Mouse (Mus musculus): ENCODE measurements around the gene Dst.

Gene Dst

GRCm38 (mm10) chr1:34127714-34128474, 219.9 kb downstream of the Dst start:
- DNase-seq (ENCODE audit: low read depth, low spot score), result peak; percentile 53

- no peak for DNase-seq (ENCODE audit: low read depth, low spot score)
Observed at GRCm38 (mm10) chr1:34128796-34129195, 220.8 kb downstream of the Dst start.

GRCm38 (mm10) chr1:34129691-34130090, 221.7 kb downstream of the Dst start:
- no peak for DNase-seq (ENCODE audit: low read depth, low spot score)

GRCm38 (mm10) chr1:34130804-34131203, 222.8 kb downstream of the Dst start:
- no peak for DNase-seq (ENCODE audit: low read depth, low spot score)

GRCm38 (mm10) chr1:34132875-34133274, 224.8 kb downstream of the Dst start:
- no peak for DNase-seq (ENCODE audit: low read depth, low spot score)

GRCm38 (mm10) chr1:34135535-34135934, 227.5 kb downstream of the Dst start:
- no peak for DNase-seq (ENCODE audit: low read depth, low spot score)

GRCm38 (mm10) chr1:34139191-34139853, 231.3 kb downstream of the Dst start:
- no peak for DNase-seq (ENCODE audit: low read depth, low spot score)

- DNase-seq (ENCODE audit: low read depth, low spot score), result no peak
Observed at GRCm38 (mm10) chr1:34139871-34140471, 231.9 kb downstream of the Dst start.

- no peak for DNase-seq (ENCODE audit: low read depth, low spot score)
Observed at GRCm38 (mm10) chr1:34140686-34141085, 232.7 kb downstream of the Dst start.

- peak; percentile 46 for DNase-seq (ENCODE audit: low read depth, low spot score)
Observed at GRCm38 (mm10) chr1:34142951-34143580, 235.0 kb downstream of the Dst start.

- no peak for DNase-seq (ENCODE audit: low read depth, low spot score)
Observed at GRCm38 (mm10) chr1:34144826-34145225, 236.8 kb downstream of the Dst start.

- no peak for DNase-seq (ENCODE audit: low read depth, low spot score)
Observed at GRCm38 (mm10) chr1:34148039-34148438, 240.0 kb downstream of the Dst start.

- peak; percentile 37 for DNase-seq (ENCODE audit: low read depth, low spot score)
Observed at GRCm38 (mm10) chr1:34150416-34151093, 242.5 kb downstream of the Dst start.

- no peak for DNase-seq (ENCODE audit: low read depth, low spot score)
Observed at GRCm38 (mm10) chr1:34152683-34153082, 244.7 kb downstream of the Dst start.

GRCm38 (mm10) chr1:34156058-34156457, 248.0 kb downstream of the Dst start:
- no peak for DNase-seq (ENCODE audit: low read depth, low spot score)

GRCm38 (mm10) chr1:34157702-34158101, 249.7 kb downstream of the Dst start:
- no peak for DNase-seq (ENCODE audit: low read depth, low spot score)

GRCm38 (mm10) chr1:34158822-34159221, 250.8 kb downstream of the Dst start:
- DNase-seq (ENCODE audit: low read depth, low spot score), result peak; percentile 53

GRCm38 (mm10) chr1:34159898-34160297, 251.9 kb downstream of the Dst start:
- DNase-seq (ENCODE audit: low read depth, low spot score), result no peak

GRCm38 (mm10) chr1:34164616-34165295, 256.7 kb downstream of the Dst start:
- peak; percentile 80 for DNase-seq (ENCODE audit: low read depth, low spot score)

GRCm38 (mm10) chr1:34165926-34166325, 257.9 kb downstream of the Dst start:
- no peak for DNase-seq (ENCODE audit: low read depth, low spot score)
